Mouse (Mus musculus) CH12.LX (cell line): ENCODE results near the gene Rpl18. TPM values are rescaled to one million over a fixed set of nuclear protein-coding genes. Genes with fewer than 3 reads are reported as not detected.

ENCODE experiments used
- DNase-seq: peaks from one replicate; pipeline ENCODE4 v3.0.0-alpha.2; 2013; ENCODE audit errors: extremely low read depth
- H3K27ac ChIP-seq: 2 replicates; pipeline ENCODE4 v1.5.1; 2012; ENCODE audit warnings: low read depth, mild to moderate bottlenecking, control low read depth, moderate library complexity; ENCODE audit not compliant: insufficient read depth
- H3K27me3 ChIP-seq: replicated peaks from 2 replicates; pipeline ENCODE3; 2012; ENCODE audit warnings: inconsistent platforms
- H3K36me3 ChIP-seq, 2 experiments: replicated peaks in 1 of 2; 2 replicates each; pipeline versions ENCODE3 to v1.6.1; 2012; ENCODE audit warnings: inconsistent platforms in 1 of 2, low read length in 1 of 2, mild to moderate bottlenecking in 1 of 2, mixed read lengths in 1 of 2, moderate library complexity in 1 of 2; ENCODE audit not compliant: control insufficient read depth in 1 of 2, insufficient read depth in 1 of 2
- H3K4me1 ChIP-seq, 2 experiments: 2 replicates each; pipeline ENCODE4 v1.6.1; 2012; ENCODE audit warnings: inconsistent platforms in 1 of 2, moderate library complexity in 1 of 2; ENCODE audit not compliant: insufficient read depth in 2 of 2, control insufficient read depth in 1 of 2
- H3K4me2 ChIP-seq: 2 replicates; pipeline ENCODE4 v1.6.1; 2012; ENCODE audit warnings: low read depth, mild to moderate bottlenecking, control low read depth; ENCODE audit not compliant: poor library complexity, insufficient read depth, severe bottlenecking
- H3K4me3 ChIP-seq, 3 experiments: fragments of 150-350 bp in 1 of 3; sonication (generic) in 1 of 3; replicated peaks in 1 of 3; 2 replicates each; pipeline versions ENCODE3 to v1.5.1; 2011 to 2012; ENCODE audit warnings: low read depth in 2 of 3, low read length in 2 of 3, mild to moderate bottlenecking in 2 of 3, moderate library complexity in 2 of 3, control low read depth in 1 of 3, improper control_type of control experiment in 1 of 3, inconsistent platforms in 1 of 3, mixed read lengths in 1 of 3; ENCODE audit not compliant: poor library complexity in 1 of 3
- H3K79me2 ChIP-seq: replicated peaks from 2 replicates; pipeline ENCODE4 v1.6.1; 2012; ENCODE audit warnings: mild to moderate bottlenecking, moderate library complexity; ENCODE audit not compliant: control insufficient read depth, poor library complexity, insufficient read depth, severe bottlenecking; ENCODE audit errors: extremely low read depth
- H3K9ac ChIP-seq: 2 replicates; pipeline ENCODE4 v1.6.1; 2012; ENCODE audit warnings: low read depth, mild to moderate bottlenecking, control low read depth, moderate library complexity; ENCODE audit not compliant: insufficient read depth
- H3K9me3 ChIP-seq: replicated peaks from 2 replicates; pipeline ENCODE3; 2012; ENCODE audit warnings: low read length, inconsistent platforms, mixed read lengths
- BHLHE40 ChIP-seq: IDR thresholded peaks from 2 replicates; pipeline ENCODE4 v1.6.1; 2011; ENCODE audit warnings: mild to moderate bottlenecking, low read depth, low read length, improper control_type of control experiment
- CHD1 ChIP-seq: IDR thresholded peaks from 2 replicates; pipeline ENCODE4 v1.6.1; 2012; ENCODE audit warnings: low read depth, low read length, improper control_type of control experiment, inconsistent platforms
- CHD2 ChIP-seq: IDR thresholded peaks from 2 replicates; pipeline ENCODE4 v1.6.1; 2011; ENCODE audit warnings: low read length, improper control_type of control experiment
- CTCF ChIP-seq, 2 experiments: IDR thresholded peaks in 1 of 2; conservative IDR thresholded peaks in 1 of 2; 2 replicates each; pipeline ENCODE4 v1.5.1; 2011 to 2012; ENCODE audit warnings: low read depth in 2 of 2, low read length in 2 of 2, improper control_type of control experiment in 1 of 2, inconsistent platforms in 1 of 2, mild to moderate bottlenecking in 1 of 2, moderate library complexity in 1 of 2
- ELF1 ChIP-seq: IDR thresholded peaks from 2 replicates; pipeline ENCODE4 v1.6.1; 2014; ENCODE audit warnings: low read depth, mild to moderate bottlenecking, inconsistent platforms, low read length, improper control_type of control experiment
- HCFC1 ChIP-seq: IDR thresholded peaks from 2 replicates; pipeline ENCODE4 v1.6.1; 2012; ENCODE audit warnings: low read depth, mild to moderate bottlenecking, inconsistent platforms, low read length, improper control_type of control experiment
- JUN ChIP-seq: IDR thresholded peaks from 2 replicates; pipeline ENCODE4 v1.6.1; 2011; ENCODE audit warnings: low read depth, mild to moderate bottlenecking, low read length, improper control_type of control experiment, moderate library complexity; ENCODE audit not compliant: insufficient read depth
- JUND ChIP-seq: conservative IDR thresholded peaks from 2 replicates; pipeline ENCODE4 v1.6.1; 2011; ENCODE audit warnings: low read depth, low read length, improper control_type of control experiment
- KAT2A ChIP-seq: IDR thresholded peaks from 2 replicates; pipeline ENCODE4 v1.6.1; 2012; ENCODE audit warnings: low read length, improper control_type of control experiment, inconsistent platforms; ENCODE audit not compliant: insufficient replicate concordance
- MAFK ChIP-seq: IDR thresholded peaks from 2 replicates; pipeline ENCODE4 v1.6.1; 2011; ENCODE audit warnings: low read length, improper control_type of control experiment; ENCODE audit not compliant: insufficient replicate concordance
- MXI1 ChIP-seq: IDR thresholded peaks from 2 replicates; pipeline ENCODE4 v1.6.1; 2011; ENCODE audit warnings: mild to moderate bottlenecking, low read depth, low read length, improper control_type of control experiment
- MYC ChIP-seq: IDR thresholded peaks from 2 replicates; pipeline ENCODE4 v1.6.1; 2011; ENCODE audit warnings: low read depth, mild to moderate bottlenecking, improper control_type of control experiment, low read length
- NELFE ChIP-seq: IDR thresholded peaks from 2 replicates; pipeline ENCODE4 v1.6.1; 2011; ENCODE audit warnings: low read depth, low read length, improper control_type of control experiment
- NRF1 ChIP-seq: IDR thresholded peaks from 2 replicates; pipeline ENCODE4 v1.6.1; 2014; ENCODE audit warnings: low read depth, mild to moderate bottlenecking, inconsistent platforms, low read length, improper control_type of control experiment, moderate library complexity
- PAX5 ChIP-seq: IDR thresholded peaks from 2 replicates; pipeline ENCODE4 v1.6.1; 2012; ENCODE audit warnings: low read length, inconsistent platforms, mixed read lengths
- POLR2AphosphoS2 ChIP-seq: IDR thresholded peaks from 2 replicates; pipeline ENCODE4 v1.6.1; 2011; ENCODE audit warnings: low read depth, low read length, improper control_type of control experiment
- RCOR1 ChIP-seq: conservative IDR thresholded peaks from 2 replicates; pipeline ENCODE4 v1.6.1; 2012; ENCODE audit warnings: low read depth, mild to moderate bottlenecking, inconsistent platforms, low read length, improper control_type of control experiment
- SIN3A ChIP-seq: IDR thresholded peaks from 2 replicates; pipeline ENCODE4 v1.6.1; 2012; ENCODE audit warnings: low read length, improper control_type of control experiment, inconsistent platforms
- TBP ChIP-seq: conservative IDR thresholded peaks from 2 replicates; pipeline ENCODE4 v1.6.1; 2011; ENCODE audit warnings: low read depth, low read length, improper control_type of control experiment
- TCF12 ChIP-seq: IDR thresholded peaks from 2 replicates; pipeline ENCODE4 v1.6.1; 2014; ENCODE audit warnings: low read depth, mild to moderate bottlenecking, inconsistent platforms, low read length, improper control_type of control experiment
- USF1 ChIP-seq: IDR thresholded peaks from 2 replicates; pipeline ENCODE4 v1.6.1; 2014; ENCODE audit warnings: low read depth, mild to moderate bottlenecking, inconsistent platforms, low read length, improper control_type of control experiment
- ZC3H11A ChIP-seq: IDR thresholded peaks from 2 replicates; pipeline ENCODE4 v1.6.1; 2012; ENCODE audit warnings: low read depth, mild to moderate bottlenecking, inconsistent platforms, low read length, improper control_type of control experiment
- ZNF384 ChIP-seq: IDR thresholded peaks from 2 replicates; pipeline ENCODE4 v1.6.1; 2012; ENCODE audit warnings: low read depth, low read length, improper control_type of control experiment, inconsistent platforms
- dilution Hi-C: fragments of 300-500 bp; cut with MboI; formaldehyde crosslinking; loops from 2 replicates; pipeline ENCODE4 v1.14.3; 2020; ENCODE audit warnings: low sequenced_read_pairs; ENCODE audit not compliant: extremely low pct_unique_long_range_greater_than_20kb, extremely low pct_ligation_motif_present
- in situ Hi-C: fragments of 300-500 bp; cut with MboI; formaldehyde crosslinking; loops from 3 replicates; pipeline ENCODE4 v1.14.3; 2019; ENCODE audit warnings: low sequenced_read_pairs, low pct_ligation_motif_present, low pct_unique_long_range_greater_than_20kb, mixed read lengths
- polyA plus RNA-seq: library from polyadenylated mRNA; unstranded; fragments of >175 nt; gene quantifications from 2 replicates; pipeline ENCODE4 v1.2.1, GENCODE M21; 2012; ENCODE audit warnings: low read depth; ENCODE audit not compliant: insufficient read length
- total RNA-seq, 2 experiments: library from RNA; depleted of rRNA; stranded (reverse); fragments of 300-350 nt in 1 of 2; fragments of >200 nt in 1 of 2; gene quantifications; 2 replicates each; pipeline ENCODE4 v1.2.3; 2012 to 2014

The Rpl18 gene
- total and polyA plus RNA-seq, 3 experiments = 2,393 to 3,766 (median 3,204) TPM

DNA sequence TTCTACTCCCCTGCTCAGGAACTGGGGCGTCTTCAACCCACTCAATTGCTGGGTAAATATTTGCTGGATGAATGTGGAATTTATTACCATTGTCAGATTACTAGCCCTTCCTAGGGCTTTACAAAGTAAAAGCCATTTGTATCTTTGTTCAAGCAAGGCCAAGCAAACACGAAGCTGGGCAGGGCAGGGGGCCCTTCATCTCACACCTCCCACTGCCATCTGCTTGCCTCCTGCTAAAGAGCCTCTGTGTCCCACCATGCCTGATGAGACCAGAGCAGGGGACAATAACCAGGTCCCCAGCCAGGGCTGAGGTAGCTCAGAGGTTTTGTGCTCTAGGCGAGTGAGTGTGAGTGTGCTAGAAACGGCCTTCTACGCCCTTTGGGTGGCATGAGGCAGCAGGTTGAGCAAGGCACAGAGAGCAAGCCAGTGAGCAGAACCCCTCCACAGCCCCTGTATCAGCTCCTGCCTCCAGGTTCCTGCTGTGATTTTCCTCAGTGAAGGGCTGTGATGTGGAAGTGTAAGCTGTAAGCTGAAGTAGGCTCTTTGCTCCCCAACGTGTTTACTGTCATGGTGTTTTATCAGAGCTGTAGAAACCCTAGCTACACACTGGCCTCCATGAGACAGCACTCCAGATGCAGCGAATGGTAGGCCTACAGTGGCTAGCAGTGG lies 37.5 kb upstream of the Rpl18 start:
- DNase-seq = no peak
- Histone ChIP-seq H3K9me3 (no peaks in the 10 kb centered on the region), H3K4me1 (peaks cover 25 to 43% of the 10 kb centered on the region in 2 experiments), H3K4me3 (no peak overlapping the region), H3K4me2 (no peak overlapping the region), H3K27ac (no peak overlapping the region), H3K9ac (no peak overlapping the region), H3K79me2 (no peaks in the 10 kb centered on the region), H3K27me3 (no peaks in the 10 kb centered on the region), H3K36me3 (no peaks in the 10 kb centered on the region)
- TF ChIP-seq HCFC1 (no peak), CTCF (conservative IDR thresholded peaks at IDR 0.05 in 1 of 2, IDR thresholded peaks at IDR 0.05 in 1 of 2; ENCODE audit: low read depth in 2 of 2, low read length in 2 of 2) (no peak), NELFE (no peak), MAFK (no peak), MXI1 (no peak), RCOR1 (no peak), SIN3A (no peak), USF1 (no peak), PAX5 (no peak), TCF12 (no peak), JUND (no peak), JUN (no peak), CHD1 (no peak), TBP (no peak), NRF1 (no peak), BHLHE40 (no peak), ZC3H11A (no peak)
- in situ Hi-C loops = no loop called here
- dilution Hi-C loops = no loop called here

DNA sequence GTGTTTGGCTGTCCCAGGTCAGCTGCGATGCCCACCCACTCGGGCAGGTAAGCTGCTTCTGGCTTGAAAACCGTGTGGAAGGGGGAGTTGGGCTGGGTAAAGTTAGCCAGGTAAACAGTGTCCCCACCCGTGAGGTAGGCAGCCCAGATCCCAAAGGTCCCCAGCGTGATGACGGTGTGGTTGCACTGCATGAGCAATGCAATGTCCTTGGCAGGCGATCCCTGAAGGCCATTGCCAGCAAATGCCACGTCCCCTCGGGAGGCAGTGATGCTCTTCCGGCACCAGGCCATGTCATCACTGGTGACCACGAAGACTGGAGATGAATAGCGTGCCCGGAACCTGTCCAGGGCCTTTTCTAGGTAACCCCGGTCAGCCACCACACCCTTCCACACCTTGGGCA lies 36.7 kb upstream of the Rpl18 start:
- TF ChIP-seq CHD2 = no peak
- no peak for TF ChIP-seq ELF1
- no peak for TF ChIP-seq NRF1
- TF ChIP-seq PAX5 = no peak
- no peak for TF ChIP-seq SIN3A
- TF ChIP-seq KAT2A = no peak
- TF ChIP-seq POLR2AphosphoS2 = no peak
- TF ChIP-seq RCOR1 = no peak
- no peak for TF ChIP-seq MYC
- TF ChIP-seq ZNF384 = no peak
- no peaks in the 10 kb centered on the region for H3K79me2 ChIP-seq
- H3K9ac ChIP-seq = no peak overlapping the region
- in situ Hi-C loops = no loop called here
- no peak overlapping the region for H3K27ac ChIP-seq
- dilution Hi-C loops = no loop called here
- H3K36me3 ChIP-seq = no peaks in the 10 kb centered on the region
- H3K27me3 ChIP-seq = no peaks in the 10 kb centered on the region
- H3K9me3 ChIP-seq = no peaks in the 10 kb centered on the region
- no peak overlapping the region for H3K4me3 ChIP-seq
- DNase-seq = no peak
- H3K4me2 ChIP-seq = no peak overlapping the region
- peaks cover 31 to 50% of the 10 kb centered on the region in 2 experiments for H3K4me1 ChIP-seq
